Mouse (Mus musculus): Measurements from ENCODE around the gene Spink4. TPM values are rescaled to one million over a fixed set of nuclear protein-coding genes. Genes with fewer than 3 reads are reported as not detected.

Gene Spink4
- total RNA-seq, 2 experiments from 2014 or later = not detected

GRCm38 (mm10) chr4:40948160-40948708 lies 28.4 kb downstream of the Spink4 start, which contains the start of the genes Bag1 and Chmp5:
TSS of gene Bag1 (minus strand) at chr4:40948294.
TSS of gene Chmp5 (plus strand) at chr4:40948407.
- peak; percentile 99 for DNase-seq (ENCODE audit: low spot score in 2 of 2)
- peak within 1 kb of the TSS; percentile 83 for H3K27ac ChIP-seq
- peak within 1 kb of the TSS; percentile 95 for H3K4me3 ChIP-seq
- peak; percentile 47 for TF ChIP-seq CTCF (conservative IDR thresholded peaks at IDR 0.05)

GRCm38 (mm10) chr4:40953521-40953920 lies 33.7 kb downstream of the Spink4 start:
- Histone ChIP-seq H3K4me3 (no peak overlapping the region), H3K27ac (no peak overlapping the region)
- no peak for DNase-seq (ENCODE audit: low spot score in 2 of 2)
- TF ChIP-seq CTCF (conservative IDR thresholded peaks at IDR 0.05) = peak; percentile 74

GRCm38 (mm10) chr4:40955942-40956341 lies 36.1 kb downstream of the Spink4 start:
- no peak overlapping the region for H3K27ac ChIP-seq
- DNase-seq (ENCODE audit: low spot score in 2 of 2) = no peak
- TF ChIP-seq CTCF (conservative IDR thresholded peaks at IDR 0.05) = no peak

GRCm38 (mm10) chr4:40963536-40963935 lies 43.7 kb downstream of the Spink4 start:
- peak overlapping the region; percentile 83 for H3K27ac ChIP-seq
- H3K4me3 ChIP-seq = no peak overlapping the region
- TF ChIP-seq CTCF (conservative IDR thresholded peaks at IDR 0.05) = no peak
- no peak for DNase-seq (ENCODE audit: low spot score in 2 of 2)

More at GRCm38 (mm10) chr4:40955942-40956341, 36.1 kb downstream of the Spink4 start:
- H3K4me3 ChIP-seq = no peak overlapping the region

GRCm38 (mm10) chr4:40969161-40969560 lies 49.3 kb downstream of the Spink4 start:
- TF ChIP-seq CTCF (conservative IDR thresholded peaks at IDR 0.05) = no peak
- no peak for DNase-seq (ENCODE audit: low spot score in 2 of 2)
- no peak overlapping the region for H3K4me3 ChIP-seq
- no peak overlapping the region for H3K27ac ChIP-seq

- no peak for DNase-seq (ENCODE audit: low spot score in 2 of 2)
- H3K27ac ChIP-seq = peak overlapping the region; percentile 97
- no peak for TF ChIP-seq CTCF (conservative IDR thresholded peaks at IDR 0.05)
- peak overlapping the region; percentile 99 for H3K4me3 ChIP-seq
These were observed 50.1 kb downstream of the Spink4 start for GRCm38 (mm10) chr4:40969781-40970591.

- Histone ChIP-seq H3K4me3 (peak overlapping the region; percentile 99), H3K27ac (peak overlapping the region; percentile 97)
- TF ChIP-seq CTCF (conservative IDR thresholded peaks at IDR 0.05) = no peak
- no peak for DNase-seq (ENCODE audit: low spot score in 2 of 2)
These were observed 50.7 kb downstream of the Spink4 start for GRCm38 (mm10) chr4:40970592-40970841.

GRCm38 (mm10) chr4:40970842-40971701 lies 51.2 kb downstream of the Spink4 start, which contains the start of gene Nfx1:
TSS of gene Nfx1 (plus strand) at chr4:40970906.
- DNase-seq (ENCODE audit: low spot score in 2 of 2) = peak; percentile 95

GRCm38 (mm10) chr4:40971744-40972143 lies 51.9 kb downstream of the Spink4 start:
- H3K27ac ChIP-seq = peak overlapping the region; percentile 97; the same call in 1 of the 2 replicates

More at GRCm38 (mm10) chr4:40970842-40971701, 51.2 kb downstream of the Spink4 start, which contains the start of gene Nfx1:
- H3K4me3 ChIP-seq = peak within 1 kb of the TSS; percentile 99
- no peak for TF ChIP-seq CTCF (conservative IDR thresholded peaks at IDR 0.05)
- peak within 1 kb of the TSS; percentile 97 for H3K27ac ChIP-seq

GRCm38 (mm10) chr4:40974011-40974410 lies 54.2 kb downstream of the Spink4 start:
- no peak overlapping the region for H3K27ac ChIP-seq
- DNase-seq (ENCODE audit: low spot score in 2 of 2) = no peak
- H3K4me3 ChIP-seq = no peak overlapping the region
- no peak for TF ChIP-seq CTCF (conservative IDR thresholded peaks at IDR 0.05)

More at GRCm38 (mm10) chr4:40971744-40972143, 51.9 kb downstream of the Spink4 start:
- H3K4me3 ChIP-seq = peak overlapping the region; percentile 99
- DNase-seq (ENCODE audit: low spot score in 2 of 2) = peak in 1 of 2 experiments; percentile 39
- peak; percentile 69 for TF ChIP-seq CTCF (conservative IDR thresholded peaks at IDR 0.05)

- Histone ChIP-seq H3K4me3 (no peak overlapping the region), H3K27ac (peak overlapping the region; percentile 23; the same call in 1 of the 2 replicates)
- no peak for TF ChIP-seq CTCF (conservative IDR thresholded peaks at IDR 0.05)
- DNase-seq (ENCODE audit: low spot score in 2 of 2) = no peak
These were observed 55.8 kb downstream of the Spink4 start for GRCm38 (mm10) chr4:40975678-40976077.

- H3K27ac ChIP-seq = no peak overlapping the region
- no peak for TF ChIP-seq CTCF (conservative IDR thresholded peaks at IDR 0.05)
- H3K4me3 ChIP-seq = no peak overlapping the region
- DNase-seq (ENCODE audit: low spot score in 2 of 2) = no peak
These were observed 56.8 kb downstream of the Spink4 start for GRCm38 (mm10) chr4:40976651-40977050.

GRCm38 (mm10) chr4:40979430-40979829 lies 59.6 kb downstream of the Spink4 start:
- DNase-seq (ENCODE audit: low spot score in 2 of 2) = no peak
- TF ChIP-seq CTCF (conservative IDR thresholded peaks at IDR 0.05) = no peak
- Histone ChIP-seq H3K4me3 (no peak overlapping the region), H3K27ac (no peak overlapping the region)

Other genes with a start within 250 kb of the Spink4 start
- 10 to 100 TPM; 26.8 to 29.0 TPM for gene Aptx, start 216.9 kb upstream of the Spink4 start, total RNA-seq (2021)
- gene Dnaja1, start 197.9 kb upstream of the Spink4 start, total RNA-seq (2021) = 100 to 1,000 TPM; 282 to 312 TPM
- gene Smu1, start 162.1 kb upstream of the Spink4 start, total RNA-seq (2021) = 10 to 100 TPM; 51.4 to 52.3 TPM
- 10 to 100 TPM in 1 of 2 experiments, 1 to 10 TPM in 1; 8.5 to 10.8 TPM for gene B4galt1, start 66.0 kb upstream of the Spink4 start, total RNA-seq (2021)
- 100 to 1,000 TPM; 149 to 151 TPM for gene Bag1, start 28.2 kb downstream of the Spink4 start, total RNA-seq (2021)
- 10 to 100 TPM; 81.5 to 84.7 TPM for gene Chmp5, start 28.4 kb downstream of the Spink4 start, total RNA-seq (2021)
- gene Nfx1, start 50.9 kb downstream of the Spink4 start, total RNA-seq (2021) = 10 to 100 TPM; 72.0 to 77.1 TPM
- gene Aqp7, start 128.1 kb downstream of the Spink4 start, total RNA-seq (2021) = under 1 TPM in 1 of 2 experiments, not detected in 1; 0.28 TPM
- gene Aqp3, start 178.1 kb downstream of the Spink4 start, total RNA-seq (2021) = not detected
- gene Nol6, start 204.4 kb downstream of the Spink4 start, total RNA-seq (2021) = 100 to 1,000 TPM; 105 to 113 TPM
- gene Ube2r2, start 215.7 kb downstream of the Spink4 start, total RNA-seq (2021) = 10 to 100 TPM; 77.3 to 81.1 TPM